Mouse (Mus musculus) testis, adult 2 months (tissue): Measurements from ENCODE around the gene Wdr18.

Experiments
- CTCF ChIP-seq: fragments of 200-500 bp; IDR thresholded peaks from 2 replicates; pipeline ENCODE4 v1.5.1; 2012; ENCODE audit warnings: low read depth, mild to moderate bottlenecking, inconsistent platforms, low read length, moderate library complexity; ENCODE audit not compliant: control insufficient read depth, insufficient read depth, insufficient replicate concordance
- POLR2A ChIP-seq: fragments of 200-500 bp; IDR thresholded peaks from 2 replicates; pipeline ENCODE4 v1.6.1; 2012; ENCODE audit warnings: low read depth, mild to moderate bottlenecking, inconsistent platforms, low read length, moderate library complexity; ENCODE audit not compliant: control insufficient read depth

- no peak for TF ChIP-seq CTCF
- no peak for TF ChIP-seq POLR2A
These were observed 14.3 kb upstream of the Wdr18 start for GRCm38 (mm10) chr10:79945507-79946234.
